10 mouse cellular contexts compared by ENCODE assay signal in genomic region chr7:26775866-26776265, GRCm38 (mm10). TPM values are rescaled to one million over a fixed set of nuclear protein-coding genes. Genes with fewer than 3 reads are reported as not detected.
DNase-seq lines count a peak whose midpoint lies in the region; ATAC-seq and TF ChIP-seq lines count a peak whose summit lies in the region.
"Had no signal": no experiment of that assay in that cellular context is flagged by ENCODE, and none has a peak within 500 bp of the region (broad histone marks: within the 10 kb centered on the region; RNA-seq: fewer than 3 reads in every experiment).

No protein-coding gene starts in this region.

- ATAC-seq in midbrain, postnatal 0 days (ENCODE audit: low FRiP score), result no peak
- no peak for ATAC-seq in midbrain, embryonic 15.5 days (replicated peaks)
- ATAC-seq in kidney, embryonic 15.5 days (replicated peaks; ENCODE audit: low FRiP score), result peak; percentile 78
- ATAC-seq in stomach, embryonic 15.5 days (ENCODE audit: insufficient read depth, low FRiP score, low read depth), result peak; percentile 62

- H3K9me3 ChIP-seq in midbrain, postnatal 0 days (ENCODE audit: low read length), result no peaks in the 10 kb centered on the region
- H3K9me3 ChIP-seq in midbrain, embryonic 15.5 days, result no peaks in the 10 kb centered on the region
- no peaks in the 10 kb centered on the region for H3K9me3 ChIP-seq in kidney, embryonic 15.5 days (replicated peaks)
- no peaks in the 10 kb centered on the region for H3K9me3 ChIP-seq in stomach, embryonic 15.5 days

- no peak overlapping the region for H3K27ac ChIP-seq in midbrain, postnatal 0 days (ENCODE audit: low read depth, low read length)
- H3K27ac ChIP-seq in midbrain, embryonic 15.5 days, result no peak overlapping the region
- H3K27ac ChIP-seq in cortical plate, adult 2 months (ENCODE audit: insufficient read depth, low read length), result no peak overlapping the region
- H3K27ac ChIP-seq in kidney, embryonic 15.5 days, result no peak overlapping the region
- H3K27ac ChIP-seq in stomach, embryonic 15.5 days, result no peak overlapping the region

- H3K27me3 ChIP-seq in midbrain, postnatal 0 days (ENCODE audit: insufficient read depth, low read length), result no peaks in the 10 kb centered on the region
- no peaks in the 10 kb centered on the region for H3K27me3 ChIP-seq in midbrain, embryonic 15.5 days (replicated peaks)
- H3K27me3 ChIP-seq in kidney, embryonic 15.5 days, result no peaks in the 10 kb centered on the region
- H3K27me3 ChIP-seq in stomach, embryonic 15.5 days (replicated peaks), result no peaks in the 10 kb centered on the region

- TF ChIP-seq CTCF in midbrain, postnatal 0 days (IDR thresholded peaks at IDR 0.05), result peak; percentile 67
- TF ChIP-seq CTCF in cortical plate, adult 2 months (IDR thresholded peaks at IDR 0.05; ENCODE audit: extremely low read depth, insufficient read depth, low read length), result peak; percentile 30; the same call in 1 of the 2 replicates

- H3K4me3 ChIP-seq in midbrain, postnatal 0 days (ENCODE audit: low read depth, low read length), result no peak overlapping the region
- H3K4me3 ChIP-seq in midbrain, embryonic 15.5 days, result no peak overlapping the region
- no peak overlapping the region for H3K4me3 ChIP-seq in cortical plate, adult 2 months (ENCODE audit: insufficient read depth, low read length)
- no peak overlapping the region for H3K4me3 ChIP-seq in kidney, embryonic 15.5 days (replicated peaks)
- H3K4me3 ChIP-seq in stomach, embryonic 15.5 days (replicated peaks), result no peak overlapping the region

- no peaks in the 10 kb centered on the region for H3K4me1 ChIP-seq in midbrain, postnatal 0 days (ENCODE audit: insufficient read depth, low read length)
- 0 out of 2 replicates have a peak, but pooled peaks cover 3% of the 10 kb centered on the region for H3K4me1 ChIP-seq in midbrain, embryonic 15.5 days
- no peaks in the 10 kb centered on the region for H3K4me1 ChIP-seq in cortical plate, adult 2 months (ENCODE audit: control insufficient read depth, insufficient read depth, low read length)
- H3K4me1 ChIP-seq in kidney, embryonic 15.5 days, result no peaks in the 10 kb centered on the region
- no peaks in the 10 kb centered on the region for H3K4me1 ChIP-seq in stomach, embryonic 15.5 days

- 12% methylated on average over 6 of the region's 6 CpGs for WGBS in midbrain, postnatal 0 days
- 5% methylated on average over 4 of the region's 6 CpGs for WGBS in midbrain, embryonic 15.5 days
- 19% methylated on average over 6 of the region's 6 CpGs for WGBS in kidney, embryonic 15.5 days
- WGBS in stomach, embryonic 15.5 days, result 13% methylated on average over 6 of the region's 6 CpGs

- peak; percentile 34 for DNase-seq in midbrain, postnatal 0 days (ENCODE audit: low spot score)
- DNase-seq in left cerebral cortex, postnatal 14 days (ENCODE audit: low spot score in 2 of 2), result no peak
- no peak for DNase-seq in urinary bladder, adult 18-20 months (ENCODE audit: low spot score in 2 of 2)
- no peak for DNase-seq in left cerebral cortex, postnatal 4 days

- TF ChIP-seq POLR2A in cortical plate, adult 2 months (IDR thresholded peaks at IDR 0.05; ENCODE audit: extremely low read depth, insufficient read depth, low read length), result no peak

- intact Hi-C loops in left cerebral cortex, postnatal 14 days (cut with DNase I), result loop anchor here (5.0 kb wide), 1 partner anchor 351 kb away; no protein-coding TSS in a partner anchor
- intact Hi-C loops in left cerebral cortex, postnatal 4 days (cut with DNase I), result no loop called here

- H3K36me3 ChIP-seq in midbrain, postnatal 0 days (ENCODE audit: insufficient read depth, low read length), result no peaks in the 10 kb centered on the region
- no peaks in the 10 kb centered on the region for H3K36me3 ChIP-seq in midbrain, embryonic 15.5 days (replicated peaks)
- no peaks in the 10 kb centered on the region for H3K36me3 ChIP-seq in kidney, embryonic 15.5 days
- no peaks in the 10 kb centered on the region for H3K36me3 ChIP-seq in stomach, embryonic 15.5 days

- H3K9ac ChIP-seq in midbrain, postnatal 0 days (replicated peaks; ENCODE audit: low read length, poor library complexity, severe bottlenecking), result no peak overlapping the region
- H3K9ac ChIP-seq in midbrain, embryonic 15.5 days, result no peak overlapping the region
- no peak overlapping the region for H3K9ac ChIP-seq in kidney, embryonic 15.5 days
- H3K9ac ChIP-seq in stomach, embryonic 15.5 days, result no peak overlapping the region

- H3K4me2 ChIP-seq in midbrain, postnatal 0 days (ENCODE audit: low read depth, low read length, poor library complexity, severe bottlenecking), result no peak overlapping the region
- H3K4me2 ChIP-seq in midbrain, embryonic 15.5 days, result no peak overlapping the region
- H3K4me2 ChIP-seq in kidney, embryonic 15.5 days, result no peak overlapping the region
- H3K4me2 ChIP-seq in stomach, embryonic 15.5 days, result no peak overlapping the region

RNA-seq across cellular contexts. Expression of gene Cyp2b19, which starts 18.9 kb away (rescaled TPM):
- 1.3 TPM in 1 of 2 replicates, not detected in the other for total RNA-seq in midbrain, postnatal 0 days (2014; rRNA removed)
- polyA plus RNA-seq in midbrain, postnatal 0 days (2015; fragmentation: Nextera tagmentation; extraction: Ambion mirVana), result 0.64 and 0.67 TPM in 2 replicates
- 0.79 and 1.1 TPM in 2 replicates for polyA plus RNA-seq in midbrain, embryonic 15.5 days (2015; fragmentation: Nextera tagmentation; extraction: Ambion mirVana)
- not detected in 2 replicates for polyA plus RNA-seq in cortical plate, adult 2 months (2012; rRNA removed)
- polyA plus RNA-seq in kidney, embryonic 15.5 days (2015; fragmentation: Nextera tagmentation; extraction: Ambion mirVana), result 0.21 TPM in 1 of 2 replicates, not detected in the other
- polyA plus RNA-seq in stomach, embryonic 15.5 days (2015; fragmentation: Nextera tagmentation; extraction: Ambion mirVana), result 0.09 TPM in 1 of 2 replicates, not detected in the other
- not detected for total RNA-seq in left cerebral cortex, postnatal 14 days (2021)
- not detected for total RNA-seq in left cerebral cortex, postnatal 4 days (2021)
- total RNA-seq: monocyte, adult 5-6 weeks had no signal
- polyA plus RNA-seq: large intestine, adult 2 months had no signal

RNA-seq across cellular contexts. Expression of gene Cyp2g1, which starts 32.8 kb away (rescaled TPM):
- 0.16 TPM in 1 of 2 replicates, not detected in the other for total RNA-seq in midbrain, postnatal 0 days (2014; rRNA removed)
- 0.12 TPM in 1 of 2 replicates, not detected in the other for polyA plus RNA-seq in midbrain, postnatal 0 days (2015; fragmentation: Nextera tagmentation; extraction: Ambion mirVana)
- not detected in 2 replicates for polyA plus RNA-seq in midbrain, embryonic 15.5 days (2015; fragmentation: Nextera tagmentation; extraction: Ambion mirVana)
- not detected in 2 replicates for polyA plus RNA-seq in cortical plate, adult 2 months (2012; rRNA removed)
- not detected in 2 replicates for polyA plus RNA-seq in kidney, embryonic 15.5 days (2015; fragmentation: Nextera tagmentation; extraction: Ambion mirVana)
- not detected in 2 replicates for polyA plus RNA-seq in stomach, embryonic 15.5 days (2015; fragmentation: Nextera tagmentation; extraction: Ambion mirVana)
- total RNA-seq in left cerebral cortex, postnatal 14 days (2021), result not detected
- total RNA-seq in left cerebral cortex, postnatal 4 days (2021), result not detected
- total RNA-seq: monocyte, adult 5-6 weeks had no signal
- polyA plus RNA-seq: large intestine, adult 2 months had no signal

RNA-seq across cellular contexts. Expression of gene Cyp2a5, which starts 59.2 kb away (rescaled TPM):
- total RNA-seq in midbrain, postnatal 0 days (2014; rRNA removed), result 5.7 and 13.5 TPM in 2 replicates
- polyA plus RNA-seq in midbrain, postnatal 0 days (2015; fragmentation: Nextera tagmentation; extraction: Ambion mirVana), result 0.54 and 1.4 TPM in 2 replicates
- 0.60 and 1.3 TPM in 2 replicates for polyA plus RNA-seq in midbrain, embryonic 15.5 days (2015; fragmentation: Nextera tagmentation; extraction: Ambion mirVana)
- 0.10 TPM in 1 of 2 replicates, not detected in the other for polyA plus RNA-seq in cortical plate, adult 2 months (2012; rRNA removed)
- not detected in 2 replicates for polyA plus RNA-seq in kidney, embryonic 15.5 days (2015; fragmentation: Nextera tagmentation; extraction: Ambion mirVana)
- 0.23 and 1.1 TPM in 2 replicates for polyA plus RNA-seq in stomach, embryonic 15.5 days (2015; fragmentation: Nextera tagmentation; extraction: Ambion mirVana)
- total RNA-seq in left cerebral cortex, postnatal 14 days (2021), result not detected
- total RNA-seq in left cerebral cortex, postnatal 4 days (2021), result not detected
- total RNA-seq: monocyte, adult 5-6 weeks had no signal
- polyA plus RNA-seq: large intestine, adult 2 months had no signal

Comparison
In these comparisons a context has a peak if more than half of its experiments do, and no peak if none do; other contexts are left out.
1. ATAC-seq: peak in kidney, embryonic 15.5 days (single experiment) and stomach, embryonic 15.5 days (single experiment); none in midbrain, postnatal 0 days (single experiment) and midbrain, embryonic 15.5 days (single experiment).